Mouse (Mus musculus): ENCODE measurements around the gene Apol7a. TPM values are rescaled to one million over a fixed set of nuclear protein-coding genes. Genes with fewer than 3 reads are reported as not detected.
A peak's percentile ranks its signal among the peaks of the same experiment; 100 is the strongest.
"Not testable (repeated sequence)": the region's sequence is repeated elsewhere in the genome, so short reads cannot be mapped to it uniquely, and the experiment has no call there.

Apol7a gene
- not detected for total RNA-seq (2021)

- DNase-seq (ENCODE audit: extremely low spot score in 1 of 2, low spot score in 1 of 2): peak in 1 of 2 experiments; percentile 17
Observed at GRCm38 (mm10) chr15:77399027-77399426, at the start of gene Apol7a. Apol7a (minus strand) TSS chr15:77399110.

GRCm38 (mm10) chr15:77447392-77447791 is 48.5 kb upstream of the Apol7a start, which contains the start of gene Apol7b:
Apol7b (minus strand) TSS chr15:77447492.
- not testable (repeated sequence) for DNase-seq (ENCODE audit: extremely low spot score in 1 of 2, low spot score in 1 of 2)

DNA sequence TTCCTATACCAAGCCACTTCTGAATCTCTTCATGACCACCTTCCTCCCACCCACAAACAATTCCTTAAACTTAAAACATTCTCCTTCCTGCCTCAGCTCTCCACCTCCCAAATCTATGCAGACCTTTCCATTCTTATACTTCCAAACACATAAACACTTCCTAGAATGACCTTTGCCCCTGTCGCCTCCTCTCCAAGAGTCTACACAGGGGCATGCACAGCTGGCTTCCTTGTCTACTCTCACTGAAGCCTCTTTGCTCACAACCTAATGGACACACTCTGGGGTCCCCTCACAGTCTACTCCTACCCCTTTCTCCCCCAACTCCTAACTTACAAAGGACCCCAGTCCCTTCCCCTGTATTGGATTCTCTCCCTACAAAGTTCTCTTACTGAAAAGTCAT is 46.8 kb upstream of the Apol7a start:
- not testable (repeated sequence) for DNase-seq (ENCODE audit: extremely low spot score in 1 of 2, low spot score in 1 of 2)

DNA sequence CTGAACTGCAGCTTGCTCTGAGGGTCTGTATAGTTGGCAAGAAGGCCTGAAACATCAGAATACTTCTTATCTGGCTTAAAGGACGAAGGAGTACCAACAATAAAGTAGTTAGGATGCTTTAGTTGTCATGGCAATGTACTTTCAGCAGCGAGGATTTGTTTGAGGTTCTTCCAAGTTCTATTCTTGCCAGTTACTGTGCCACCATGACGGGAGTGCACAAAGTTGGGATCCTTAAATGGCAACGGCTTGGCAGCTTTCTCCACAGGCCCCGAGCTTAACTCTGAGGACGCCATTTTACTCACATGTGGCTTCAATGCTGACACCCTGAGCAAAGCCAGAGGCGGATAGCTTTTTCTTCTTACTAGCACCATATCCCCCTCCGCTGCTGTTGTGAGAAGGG is 45.8 kb upstream of the Apol7a start:
- DNase-seq (ENCODE audit: extremely low spot score in 1 of 2, low spot score in 1 of 2): peak in 1 of 2 experiments; percentile 3

DNA sequence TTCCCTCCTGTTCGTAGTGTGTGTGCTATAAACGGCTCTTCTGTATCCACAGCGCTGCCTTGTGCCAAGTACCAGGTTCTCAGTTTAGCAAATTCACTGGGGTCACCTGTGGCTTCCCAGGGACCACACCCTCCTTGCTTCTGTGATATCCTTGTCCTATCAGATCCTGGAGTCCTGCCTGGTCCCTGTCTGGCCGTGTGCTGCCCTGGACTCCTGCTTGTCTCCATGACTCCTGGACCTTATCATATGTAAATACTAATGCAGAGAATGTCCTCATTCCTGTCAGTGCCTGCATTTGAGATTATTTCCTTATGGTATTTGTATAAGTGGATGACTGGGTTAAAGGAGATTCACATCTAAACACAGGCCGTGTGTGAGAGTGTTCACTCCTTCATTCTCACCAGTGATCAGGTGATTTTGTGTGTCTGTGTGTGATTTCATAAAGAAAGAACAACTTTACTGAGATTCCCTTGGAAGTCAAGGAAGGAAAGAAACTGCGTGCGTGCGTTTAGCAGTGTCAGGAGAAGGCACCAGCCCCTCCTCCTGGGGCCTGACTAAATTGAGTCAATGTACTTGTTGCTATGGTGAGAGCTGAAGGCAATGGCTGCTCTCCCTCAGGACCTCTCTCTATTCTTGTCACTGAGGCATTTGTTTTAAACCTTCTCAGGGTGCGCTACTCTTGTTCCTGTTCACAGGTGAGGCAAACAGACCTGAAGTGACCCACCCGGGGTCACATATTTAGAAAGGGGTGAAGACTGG is 30.0 kb upstream of the Apol7a start:
- not testable (repeated sequence) for DNase-seq (ENCODE audit: extremely low spot score in 1 of 2, low spot score in 1 of 2)

- not testable (repeated sequence) for DNase-seq (ENCODE audit: extremely low spot score in 1 of 2, low spot score in 1 of 2)
Observed at GRCm38 (mm10) chr15:77422925-77423324, 24.0 kb upstream of the Apol7a start.

GRCm38 (mm10) chr15:77419657-77420056 is 20.7 kb upstream of the Apol7a start:
- not testable (repeated sequence) for DNase-seq (ENCODE audit: extremely low spot score in 1 of 2, low spot score in 1 of 2)

GRCm38 (mm10) chr15:77416655-77417333 is 17.9 kb upstream of the Apol7a start:
- DNase-seq (ENCODE audit: extremely low spot score in 1 of 2, low spot score in 1 of 2): not testable (repeated sequence)

GRCm38 (mm10) chr15:77415653-77416052 is 16.7 kb upstream of the Apol7a start:
- not testable (repeated sequence) for DNase-seq (ENCODE audit: extremely low spot score in 1 of 2, low spot score in 1 of 2)

DNA sequence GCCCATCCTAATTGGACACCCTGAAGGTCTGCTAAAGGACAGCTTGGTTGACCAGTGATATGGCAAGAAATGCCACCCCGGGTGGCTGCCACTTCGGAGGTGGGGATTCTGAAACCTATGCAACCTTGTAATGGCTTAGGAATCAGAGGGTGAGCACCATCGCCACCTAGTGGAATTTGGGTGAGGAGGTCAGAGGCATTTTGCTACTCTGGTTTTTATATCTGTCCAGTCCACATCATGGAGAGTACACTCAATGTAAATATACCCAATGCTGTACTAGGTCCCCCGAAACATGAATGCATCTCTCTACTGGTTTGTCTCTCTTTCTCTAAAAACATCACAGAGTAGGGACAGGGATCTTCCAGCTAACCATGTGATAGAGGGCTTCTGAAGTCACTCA is 13.8 kb upstream of the Apol7a start:
- not testable (repeated sequence) for DNase-seq (ENCODE audit: extremely low spot score in 1 of 2, low spot score in 1 of 2)

DNA sequence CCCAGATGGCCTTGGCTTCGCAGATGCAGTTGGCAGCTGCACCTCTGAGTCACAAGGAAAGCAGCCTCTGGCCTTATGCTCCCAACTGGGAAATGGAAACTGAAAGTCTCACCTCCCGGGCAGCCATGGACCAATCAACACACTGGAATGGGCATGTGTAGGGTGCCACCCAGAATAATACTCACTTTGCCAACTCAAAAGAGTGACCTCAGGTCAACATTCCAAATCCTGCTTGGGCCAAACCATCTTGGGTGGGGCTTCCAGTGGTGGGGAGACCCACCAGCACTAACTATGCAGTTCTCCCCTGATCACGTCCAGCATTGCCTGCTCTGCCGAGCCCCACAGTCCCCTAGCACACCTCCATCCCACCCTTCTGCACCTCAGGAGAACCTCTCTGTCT is 12.1 kb upstream of the Apol7a start, which contains the start of gene Apol9a:
Gene Apol9a (minus strand): TSS at position 101 of the 400 bp plus-strand sequence.
- not testable (repeated sequence) for DNase-seq (ENCODE audit: extremely low spot score in 1 of 2, low spot score in 1 of 2)

- not testable (repeated sequence) for DNase-seq (ENCODE audit: extremely low spot score in 1 of 2, low spot score in 1 of 2)
Observed at GRCm38 (mm10) chr15:77406370-77406769, 7.5 kb upstream of the Apol7a start.

DNA sequence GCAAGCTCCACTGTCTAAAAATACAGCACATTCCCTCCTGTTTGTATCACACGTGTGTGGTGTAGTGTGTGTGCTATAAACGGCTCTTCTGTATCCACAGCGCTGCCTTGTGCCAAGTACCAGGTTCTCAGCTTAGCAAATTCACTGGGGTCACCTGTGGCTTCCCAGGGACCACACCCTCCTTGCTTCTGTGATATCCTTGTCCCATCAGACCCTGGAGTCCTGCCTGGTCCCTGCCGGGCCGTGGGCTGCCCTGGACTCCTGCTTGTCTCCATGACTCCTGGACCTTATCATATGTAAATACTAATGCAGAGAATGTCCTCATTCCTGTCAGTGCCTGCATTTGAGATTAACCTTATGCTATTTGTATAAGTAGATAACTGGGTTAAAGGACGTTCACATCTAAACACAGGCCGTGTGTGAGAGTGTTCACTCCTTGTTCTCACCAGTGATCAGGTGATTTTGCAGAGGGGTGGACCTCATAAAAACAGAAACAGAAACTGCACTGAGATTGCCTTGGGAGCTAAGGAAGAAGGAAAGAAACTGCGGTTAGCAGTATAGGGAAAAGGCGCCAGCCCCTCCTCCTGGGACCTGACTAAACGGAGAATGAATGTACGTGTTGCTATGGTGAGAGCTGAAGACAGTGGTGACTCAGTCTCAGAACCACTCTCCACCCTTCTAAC is 1.3 kb downstream of the Apol7a start:
- not testable (repeated sequence) for DNase-seq (ENCODE audit: extremely low spot score in 1 of 2, low spot score in 1 of 2)

DNA sequence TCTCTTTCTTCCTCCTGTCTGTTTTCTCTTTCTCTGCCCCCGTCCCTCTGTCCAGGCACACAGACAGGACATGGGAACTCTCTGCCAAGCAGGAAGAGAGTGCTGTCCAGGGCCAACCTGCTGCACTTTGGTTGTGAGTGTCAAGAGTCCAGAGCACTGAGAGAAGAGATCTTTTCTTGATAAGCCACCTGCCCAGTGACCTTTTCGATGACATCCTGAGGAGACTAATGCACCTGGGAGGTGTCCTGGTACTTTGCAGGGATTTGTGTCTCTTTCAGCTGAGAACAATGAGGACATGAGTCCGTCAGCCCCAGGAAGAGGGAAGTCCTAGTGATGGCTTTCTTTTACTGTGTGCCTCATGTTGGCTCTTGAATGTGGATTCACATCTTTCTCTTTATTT is 5.1 kb downstream of the Apol7a start:
- not testable (repeated sequence) for DNase-seq (ENCODE audit: extremely low spot score in 1 of 2, low spot score in 1 of 2)

GRCm38 (mm10) chr15:77387462-77387861 is 11.4 kb downstream of the Apol7a start:
- no peak for DNase-seq (ENCODE audit: extremely low spot score in 1 of 2, low spot score in 1 of 2)

DNA sequence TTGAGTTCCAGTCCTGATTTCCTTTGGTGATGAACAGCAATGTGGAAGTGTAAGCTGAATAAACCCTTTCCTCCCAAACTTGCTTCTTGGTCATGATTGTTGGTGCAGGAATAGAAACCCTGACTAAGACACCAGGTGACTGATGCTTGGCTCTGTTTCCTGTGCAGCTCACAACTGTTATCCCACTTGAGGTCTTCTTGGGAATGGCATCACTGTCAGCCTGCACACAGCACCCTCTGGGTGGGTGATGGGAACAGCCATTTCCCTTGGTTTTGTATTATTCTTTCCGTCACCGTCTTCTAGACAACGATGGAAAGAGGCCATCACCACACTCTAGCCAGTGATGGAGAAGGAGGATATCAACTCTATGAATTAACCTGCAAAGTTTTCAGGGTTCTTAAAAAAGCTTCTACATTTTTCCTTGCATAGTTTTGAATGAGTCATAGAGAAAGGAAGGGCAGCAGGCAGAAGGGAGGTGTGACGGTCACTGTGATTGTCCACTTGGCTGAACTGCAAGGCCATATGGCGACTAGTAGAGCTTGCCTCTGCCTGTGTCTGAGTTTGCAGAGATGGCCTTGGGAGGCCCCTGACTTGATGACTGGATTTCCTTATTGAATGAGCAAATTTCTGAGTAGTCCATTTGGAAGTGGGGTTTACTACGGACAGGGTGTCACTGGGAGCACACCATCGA is 14.4 kb downstream of the Apol7a start:
- no peak for DNase-seq (ENCODE audit: extremely low spot score in 1 of 2, low spot score in 1 of 2)

GRCm38 (mm10) chr15:77382880-77383279 is 16.0 kb downstream of the Apol7a start:
- DNase-seq (ENCODE audit: extremely low spot score in 1 of 2, low spot score in 1 of 2): no peak

DNA sequence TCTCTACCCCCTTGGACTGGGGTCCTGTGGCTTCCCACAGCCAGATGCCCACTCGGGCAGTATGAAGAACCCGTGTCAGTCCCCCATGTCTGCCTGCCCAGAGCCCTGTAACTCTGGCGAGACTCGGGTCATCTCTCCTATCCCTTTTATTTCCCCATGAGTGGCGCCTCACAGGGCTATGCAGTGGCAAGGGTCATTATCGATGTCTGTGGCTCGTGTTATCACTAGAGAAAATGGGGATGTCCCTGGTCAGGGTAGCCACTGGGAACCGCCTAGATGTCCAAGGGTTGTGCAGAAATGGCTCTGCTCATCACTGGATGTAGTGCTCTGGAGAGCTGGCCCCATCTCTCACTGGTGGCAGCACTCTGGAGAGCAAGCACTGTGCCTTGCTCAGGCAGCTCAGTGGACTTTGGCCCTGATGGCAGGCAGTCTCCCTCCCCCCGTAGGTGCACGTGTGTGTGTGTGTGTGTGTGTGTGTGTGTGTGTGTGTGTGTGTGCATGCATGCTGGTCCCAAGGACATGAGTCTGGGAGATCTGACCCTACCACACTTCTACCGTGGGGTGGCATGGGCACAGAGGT is 16.5 kb downstream of the Apol7a start:
- DNase-seq (ENCODE audit: extremely low spot score in 1 of 2, low spot score in 1 of 2): no peak

DNA sequence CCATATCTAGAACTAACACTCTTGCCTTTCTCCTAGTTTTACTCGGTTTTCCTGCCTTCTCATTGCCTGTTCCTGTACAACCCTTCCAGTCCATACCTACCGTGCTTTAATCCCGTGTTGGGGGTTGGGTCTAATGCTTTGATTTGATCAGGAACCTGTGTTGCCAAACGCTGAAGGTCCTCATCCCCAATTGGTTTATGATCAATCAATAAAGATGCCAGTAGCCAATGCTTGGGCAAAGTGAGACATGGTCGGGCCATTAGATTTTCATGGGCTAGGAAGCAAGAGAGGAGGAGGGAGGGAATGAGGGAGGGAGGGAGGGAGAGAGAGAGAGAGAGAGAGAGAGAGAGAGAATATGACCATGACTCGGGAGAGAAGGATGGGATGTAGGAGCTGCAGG is 17.4 kb downstream of the Apol7a start:
- no peak for DNase-seq (ENCODE audit: extremely low spot score in 1 of 2, low spot score in 1 of 2)

- DNase-seq (ENCODE audit: extremely low spot score in 1 of 2, low spot score in 1 of 2): no peak
Observed at GRCm38 (mm10) chr15:77379921-77380320, 19.0 kb downstream of the Apol7a start.
